Mouse (Mus musculus) splenic B cell, adult 2 months (primary cell): ENCODE measurements around the gene Polr3a.
"Not testable (repeated sequence)": the region's sequence is repeated elsewhere in the genome, so short reads cannot be mapped to it uniquely, and the experiment has no call there.

Experiments used
- DNase-seq: peaks from one replicate; pipeline ENCODE4 v3.0.0-alpha.2; 2011; ENCODE audit warnings: low read depth, low spot score
- H3K27me3 ChIP-seq: 2 replicates; pipeline ENCODE4 v1.6.1; 2012; ENCODE audit warnings: mild to moderate bottlenecking, low read length, moderate library complexity, mixed read lengths; ENCODE audit not compliant: control insufficient read depth, poor library complexity, insufficient read depth, severe bottlenecking
- H3K36me3 ChIP-seq: 2 replicates; pipeline ENCODE4 v1.6.1; 2012; ENCODE audit warnings: mild to moderate bottlenecking, low read length, moderate library complexity, mixed read lengths; ENCODE audit not compliant: control insufficient read depth, poor library complexity, insufficient read depth, severe bottlenecking

Polr3a gene

GRCm38 (mm10) chr14:24500845-24501186 is 14.0 kb upstream of the Polr3a start:
- DNase-seq: no peak
- no peaks in the 10 kb centered on the region for H3K27me3 ChIP-seq
- peaks cover 4% of the 10 kb centered on the region for H3K36me3 ChIP-seq

GRCm38 (mm10) chr14:24500091-24500844 is 13.4 kb upstream of the Polr3a start:
- peak; percentile 58 for DNase-seq
- Histone ChIP-seq H3K27me3 (no peaks in the 10 kb centered on the region), H3K36me3 (peaks cover 6% of the 10 kb centered on the region)

- H3K27me3 ChIP-seq: no peaks in the 10 kb centered on the region
- DNase-seq: no peak
- peaks cover 6% of the 10 kb centered on the region for H3K36me3 ChIP-seq
Measured at GRCm38 (mm10) chr14:24499478-24499877, 12.6 kb upstream of the Polr3a start.

- no peak for DNase-seq
- H3K36me3 ChIP-seq: peaks cover 8% of the 10 kb centered on the region
- H3K27me3 ChIP-seq: no peaks in the 10 kb centered on the region
Measured at GRCm38 (mm10) chr14:24498561-24499255, 11.8 kb upstream of the Polr3a start.

- Histone ChIP-seq H3K36me3 (peaks cover 13% of the 10 kb centered on the region), H3K27me3 (no peaks in the 10 kb centered on the region)
- no peak for DNase-seq
Measured at GRCm38 (mm10) chr14:24497443-24497842, 10.6 kb upstream of the Polr3a start.

- DNase-seq: no peak
- Histone ChIP-seq H3K27me3 (no peaks in the 10 kb centered on the region), H3K36me3 (peaks cover 13% of the 10 kb centered on the region)
Measured at GRCm38 (mm10) chr14:24496507-24496906, 9.6 kb upstream of the Polr3a start.

GRCm38 (mm10) chr14:24493256-24493655 is 6.4 kb upstream of the Polr3a start:
- Histone ChIP-seq H3K36me3 (peaks cover 12% of the 10 kb centered on the region), H3K27me3 (no peaks in the 10 kb centered on the region)
- DNase-seq: no peak

- Histone ChIP-seq H3K27me3 (no peaks in the 10 kb centered on the region), H3K36me3 (peaks cover 9% of the 10 kb centered on the region)
- DNase-seq: no peak
Measured at GRCm38 (mm10) chr14:24491266-24491981, 4.6 kb upstream of the Polr3a start.

GRCm38 (mm10) chr14:24490468-24491265 is 3.8 kb upstream of the Polr3a start:
- DNase-seq: peak; percentile 97
- no peaks in the 10 kb centered on the region for H3K27me3 ChIP-seq

GRCm38 (mm10) chr14:24489772-24490171 is 2.9 kb upstream of the Polr3a start:
- H3K36me3 ChIP-seq, DNase-seq: not testable (repeated sequence)

More at GRCm38 (mm10) chr14:24490468-24491265, 3.8 kb upstream of the Polr3a start:
- peaks cover 8% of the 10 kb centered on the region for H3K36me3 ChIP-seq

GRCm38 (mm10) chr14:24486241-24486767 is 554 bp downstream of the Polr3a start:
- Histone ChIP-seq H3K27me3 (no peaks in the 10 kb centered on the region), H3K36me3 (peaks cover 10% of the 10 kb centered on the region)
- no peak for DNase-seq

More at GRCm38 (mm10) chr14:24489772-24490171, 2.9 kb upstream of the Polr3a start:
- not testable (repeated sequence) for H3K27me3 ChIP-seq

GRCm38 (mm10) chr14:24468806-24469205 is 18.1 kb downstream of the Polr3a start:
- no peak for DNase-seq
- no peaks in the 10 kb centered on the region for H3K27me3 ChIP-seq
- H3K36me3 ChIP-seq: peaks cover 24% of the 10 kb centered on the region

- peaks cover 14% of the 10 kb centered on the region for H3K36me3 ChIP-seq
- H3K27me3 ChIP-seq: no peaks in the 10 kb centered on the region
- no peak for DNase-seq
Measured at GRCm38 (mm10) chr14:24458191-24458590, 28.7 kb downstream of the Polr3a start.

GRCm38 (mm10) chr14:24443529-24443928 is 43.3 kb downstream of the Polr3a start:
- not testable (repeated sequence) for H3K36me3 ChIP-seq, H3K27me3 ChIP-seq, DNase-seq
